Mouse (Mus musculus) stomach, postnatal 0 days (tissue): ENCODE measurements around the gene Nup210l.

ENCODE experiments used
- CTCF ChIP-seq: IDR thresholded peaks from 2 replicates; pipeline ENCODE4 v1.5.1; 2016; ENCODE audit warnings: antibody characterized with exemption, low read depth, mild to moderate bottlenecking, moderate library complexity
- EP300 ChIP-seq: optimal IDR thresholded peaks from 2 replicates; pipeline ENCODE3; 2016; ENCODE audit warnings: antibody characterized with exemption

DNA sequence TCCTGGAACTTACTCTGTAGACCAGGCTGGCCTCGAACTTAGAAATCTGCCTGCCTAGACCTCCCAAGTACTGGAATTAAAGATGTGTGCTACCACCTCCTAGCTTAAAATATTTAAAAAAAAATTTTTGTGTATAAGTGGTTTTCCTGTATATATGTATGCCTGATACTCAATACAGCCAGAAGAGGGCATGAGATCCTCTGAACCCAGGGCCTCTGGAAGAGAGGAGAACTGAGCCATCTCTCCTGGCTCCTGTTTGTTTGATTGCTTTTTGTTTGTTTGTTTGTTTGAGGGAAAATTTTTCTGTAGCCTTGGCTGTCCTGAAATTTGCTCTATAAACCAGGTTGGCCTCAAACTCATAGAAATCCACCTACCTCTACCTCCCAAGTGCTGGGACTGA, 29.4 kb downstream of the Nup210l start:
- peak; percentile 30 for TF ChIP-seq CTCF
- no peak for TF ChIP-seq EP300
